Mouse (Mus musculus) bone marrow macrophage, adult 2 months (primary cell): ENCODE data around the gene Pqlc2.

Source experiments
- CTCF ChIP-seq: IDR thresholded peaks from 2 replicates; pipeline ENCODE4 v1.5.1; 2012; ENCODE audit warnings: low read depth, mild to moderate bottlenecking, low read length, moderate library complexity
- POLR2A ChIP-seq: IDR thresholded peaks from 2 replicates; pipeline ENCODE4 v1.6.1; 2012; ENCODE audit warnings: mild to moderate bottlenecking, low read depth, low read length, borderline replicate concordance

DNA sequence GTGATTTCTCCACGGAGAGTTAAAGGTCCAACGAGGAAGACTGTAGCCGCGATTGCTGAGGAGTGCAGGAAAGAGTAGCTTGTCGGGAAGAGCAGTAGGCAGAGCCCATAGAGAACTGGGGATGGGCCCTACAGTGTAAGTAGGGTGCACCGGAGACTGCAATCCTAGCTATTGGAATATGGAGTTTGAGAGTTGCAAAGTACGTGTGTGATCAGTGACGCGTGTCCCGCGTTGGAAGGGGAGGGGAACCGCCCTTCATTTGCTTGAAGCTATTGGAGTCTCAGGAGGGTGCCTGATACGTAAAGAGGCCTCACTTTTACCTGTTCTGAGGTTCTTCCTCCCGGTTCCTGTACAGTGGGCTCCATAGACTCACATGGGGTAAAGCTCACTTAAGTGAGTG is 1.2 kb upstream of the Pqlc2 start:
- no peak for TF ChIP-seq CTCF
- no peak for TF ChIP-seq POLR2A
